Mouse (Mus musculus) kidney, embryonic 15.5 days (tissue): Measurements from ENCODE around the gene Ppm1b. TPM values are rescaled to one million over a fixed set of nuclear protein-coding genes. Genes with fewer than 3 reads are reported as not detected.

Source experiments
- ATAC-seq: fragments of 200-750 bp; cut with Nextera tagmentation; replicated peaks from 2 replicates; pipeline ENCODE4 v1.8.0; 2017; ENCODE audit warnings: moderate TSS enrichment; ENCODE audit not compliant: low FRiP score
- H3K27ac ChIP-seq: fragments of 300-500 bp; sonication (generic); 2 replicates; pipeline ENCODE4 v1.5.1; 2015; ENCODE audit warnings: mild to moderate bottlenecking, inconsistent platforms
- H3K27me3 ChIP-seq: fragments of 300-500 bp; sonication (generic); 2 replicates; pipeline ENCODE4 v1.6.1; 2015; ENCODE audit warnings: inconsistent platforms
- H3K36me3 ChIP-seq: fragments of 300-500 bp; sonication (generic); 2 replicates; pipeline ENCODE4 v1.6.1; 2015; ENCODE audit warnings: inconsistent platforms
- H3K4me1 ChIP-seq: fragments of 300-500 bp; sonication (generic); 2 replicates; pipeline ENCODE4 v1.6.1; 2015; ENCODE audit warnings: inconsistent platforms
- H3K4me2 ChIP-seq: fragments of 300-500 bp; sonication (generic); 2 replicates; pipeline ENCODE4 v1.6.1; 2015; ENCODE audit warnings: moderate library complexity, mild to moderate bottlenecking, inconsistent platforms
- H3K4me3 ChIP-seq: fragments of 300-500 bp; sonication (generic); replicated peaks from 2 replicates; pipeline ENCODE4 v1.5.1; 2015; ENCODE audit warnings: mild to moderate bottlenecking, inconsistent platforms
- H3K9ac ChIP-seq: fragments of 300-500 bp; sonication (generic); 2 replicates; pipeline ENCODE4 v1.6.1; 2015; ENCODE audit warnings: mild to moderate bottlenecking, inconsistent platforms
- H3K9me3 ChIP-seq: fragments of 300-500 bp; sonication (generic); replicated peaks from 2 replicates; pipeline ENCODE4 v1.6.1; 2016; ENCODE audit warnings: inconsistent platforms
- WGBS: fragments of 180-500 bp; shearing (Covaris S2); methylation state at CpG from one replicate; pipeline ENCODE4 v1.1.7; 2015; ENCODE audit warnings: mixed read lengths; 5-methylcytosine and 5-hydroxymethylcytosine counted together
- polyA plus RNA-seq: library from polyadenylated mRNA; unstranded; fragments of >200 nt; fragmentation: Nextera tagmentation; extraction: Ambion mirVana; gene quantifications from 2 replicates; pipeline ENCODE4 v1.2.1, GENCODE M21; 2015

Gene Ppm1b
- polyA plus RNA-seq, 1 experiment from 2014 or later = 73.4 TPM

- Histone ChIP-seq H3K9me3 (no peaks in the 10 kb centered on the region), H3K4me1 (peaks cover 11% of the 10 kb centered on the region), H3K4me3 (no peak overlapping the region), H3K27ac (peak overlapping the region; percentile 41; the same call in 1 of the 2 replicates), H3K36me3 (no peaks in the 10 kb centered on the region), H3K27me3 (no peaks in the 10 kb centered on the region), H3K9ac (no peak overlapping the region), H3K4me2 (no peak overlapping the region)
- no peak for ATAC-seq
- 87% methylated on average over 6 of the region's 6 CpGs for WGBS
Observed at GRCm38 (mm10) chr17:85026436-85026835, 69.9 kb downstream of the Ppm1b start.

- H3K36me3 ChIP-seq = no peaks in the 10 kb centered on the region
- peak; percentile 49 for ATAC-seq
- peaks cover 11% of the 10 kb centered on the region for H3K4me1 ChIP-seq
- H3K9me3 ChIP-seq = no peaks in the 10 kb centered on the region
- 0 out of 2 replicates have a peak overlapping the region, but pooled peaks have one; percentile 41 for H3K27ac ChIP-seq
- no peak overlapping the region for H3K4me2 ChIP-seq
- 77% methylated on average over 3 of the region's 3 CpGs for WGBS
- H3K9ac ChIP-seq = no peak overlapping the region
- H3K4me3 ChIP-seq = no peak overlapping the region
- no peaks in the 10 kb centered on the region for H3K27me3 ChIP-seq
Observed at GRCm38 (mm10) chr17:85027247-85027646, 70.7 kb downstream of the Ppm1b start.

- no peak within 1 kb of the TSS for H3K4me3 ChIP-seq
- H3K27ac ChIP-seq = 0 out of 2 replicates have a peak within 1 kb of the TSS, but pooled peaks have one; percentile 41
- H3K4me1 ChIP-seq = peaks cover 11% of the 10 kb centered on the region
- WGBS = 89% methylated on average over 20 of the region's 20 CpGs
- H3K36me3 ChIP-seq = no peaks in the 10 kb centered on the region
- H3K9ac ChIP-seq = no peak within 1 kb of the TSS
- no peak for ATAC-seq
- H3K9me3 ChIP-seq = no peaks in the 10 kb centered on the region
- H3K27me3 ChIP-seq = no peaks in the 10 kb centered on the region
- no peak within 1 kb of the TSS for H3K4me2 ChIP-seq
Observed at GRCm38 (mm10) chr17:85028093-85028739, 71.7 kb downstream of the Ppm1b start, which contains the start of gene Slc3a1. Gene Slc3a1, plus strand, starts transcription at chr17:85028376.

GRCm38 (mm10) chr17:85028797-85029196 is 72.3 kb downstream of the Ppm1b start:
- H3K27me3 ChIP-seq = no peaks in the 10 kb centered on the region
- no peak overlapping the region for H3K27ac ChIP-seq
- 93% methylated on average over 10 of the region's 10 CpGs for WGBS
- H3K9me3 ChIP-seq = no peaks in the 10 kb centered on the region
- peaks cover 9% of the 10 kb centered on the region for H3K4me1 ChIP-seq
- H3K4me2 ChIP-seq = no peak overlapping the region
- H3K9ac ChIP-seq = no peak overlapping the region
- H3K4me3 ChIP-seq = no peak overlapping the region
- ATAC-seq = no peak
- H3K36me3 ChIP-seq = no peaks in the 10 kb centered on the region

GRCm38 (mm10) chr17:85030651-85031050 is 74.1 kb downstream of the Ppm1b start:
- WGBS = 69% methylated on average over 5 of the region's 5 CpGs
- Histone ChIP-seq H3K9me3 (no peaks in the 10 kb centered on the region), H3K27ac (no peak overlapping the region), H3K27me3 (no peaks in the 10 kb centered on the region), H3K4me3 (no peak overlapping the region), H3K4me1 (peaks cover 3% of the 10 kb centered on the region), H3K9ac (no peak overlapping the region), H3K4me2 (no peak overlapping the region), H3K36me3 (no peaks in the 10 kb centered on the region)
- no peak for ATAC-seq

- Histone ChIP-seq H3K4me1 (no peaks in the 10 kb centered on the region), H3K4me3 (no peak overlapping the region), H3K9me3 (no peaks in the 10 kb centered on the region), H3K9ac (no peak overlapping the region), H3K36me3 (no peaks in the 10 kb centered on the region), H3K27ac (no peak overlapping the region), H3K4me2 (no peak overlapping the region), H3K27me3 (no peaks in the 10 kb centered on the region)
- ATAC-seq = no peak
- 91% methylated on average over 3 of the region's 3 CpGs for WGBS
Observed at GRCm38 (mm10) chr17:85033087-85033486, 76.5 kb downstream of the Ppm1b start.

GRCm38 (mm10) chr17:85034068-85034467 is 77.5 kb downstream of the Ppm1b start:
- 66% methylated on average over 11 of the region's 11 CpGs for WGBS
- Histone ChIP-seq H3K27me3 (no peaks in the 10 kb centered on the region), H3K4me2 (no peak overlapping the region), H3K9ac (no peak overlapping the region), H3K4me3 (no peak overlapping the region), H3K4me1 (no peaks in the 10 kb centered on the region), H3K36me3 (no peaks in the 10 kb centered on the region), H3K9me3 (no peaks in the 10 kb centered on the region), H3K27ac (no peak overlapping the region)
- ATAC-seq = no peak

GRCm38 (mm10) chr17:85037855-85038254 is 81.3 kb downstream of the Ppm1b start:
- Histone ChIP-seq H3K4me2 (no peak overlapping the region), H3K4me3 (no peak overlapping the region), H3K9ac (no peak overlapping the region), H3K27me3 (no peaks in the 10 kb centered on the region), H3K27ac (no peak overlapping the region), H3K9me3 (no peaks in the 10 kb centered on the region), H3K36me3 (no peaks in the 10 kb centered on the region), H3K4me1 (peaks cover 16% of the 10 kb centered on the region)
- WGBS = 81% methylated on average over 5 of the region's 5 CpGs
- no peak for ATAC-seq

GRCm38 (mm10) chr17:85038311-85038710 is 81.8 kb downstream of the Ppm1b start:
- peaks cover 20% of the 10 kb centered on the region for H3K4me1 ChIP-seq
- no peak overlapping the region for H3K4me3 ChIP-seq
- H3K4me2 ChIP-seq = no peak overlapping the region
- H3K9ac ChIP-seq = no peak overlapping the region
- H3K27ac ChIP-seq = no peak overlapping the region
- H3K27me3 ChIP-seq = no peaks in the 10 kb centered on the region
- no peak for ATAC-seq
- 89% methylated on average over 4 of the region's 4 CpGs for WGBS
- no peaks in the 10 kb centered on the region for H3K9me3 ChIP-seq
- no peaks in the 10 kb centered on the region for H3K36me3 ChIP-seq

- no peaks in the 10 kb centered on the region for H3K36me3 ChIP-seq
- no peaks in the 10 kb centered on the region for H3K9me3 ChIP-seq
- H3K4me2 ChIP-seq = no peak overlapping the region
- H3K27ac ChIP-seq = no peak overlapping the region
- 87% methylated on average over 5 of the region's 5 CpGs for WGBS
- H3K27me3 ChIP-seq = no peaks in the 10 kb centered on the region
- no peak overlapping the region for H3K9ac ChIP-seq
- no peak overlapping the region for H3K4me3 ChIP-seq
- no peak for ATAC-seq
- peaks cover 20% of the 10 kb centered on the region for H3K4me1 ChIP-seq
Observed at GRCm38 (mm10) chr17:85038761-85039160, 82.2 kb downstream of the Ppm1b start.

GRCm38 (mm10) chr17:85040913-85041312 is 84.4 kb downstream of the Ppm1b start:
- Histone ChIP-seq H3K4me2 (no peak overlapping the region), H3K27ac (peak overlapping the region; percentile 82), H3K9me3 (no peaks in the 10 kb centered on the region), H3K27me3 (no peaks in the 10 kb centered on the region), H3K4me1 (peaks cover 20% of the 10 kb centered on the region), H3K36me3 (no peaks in the 10 kb centered on the region), H3K9ac (no peak overlapping the region), H3K4me3 (no peak overlapping the region)
- ATAC-seq = peak; percentile 65
- WGBS = 67% methylated on average over 7 of the region's 7 CpGs

- ATAC-seq = no peak
- Histone ChIP-seq H3K4me2 (no peak overlapping the region), H3K27me3 (no peaks in the 10 kb centered on the region), H3K36me3 (no peaks in the 10 kb centered on the region), H3K27ac (peak overlapping the region; percentile 82), H3K4me1 (peaks cover 20% of the 10 kb centered on the region), H3K9ac (no peak overlapping the region), H3K4me3 (no peak overlapping the region), H3K9me3 (no peaks in the 10 kb centered on the region)
- WGBS = 57% methylated on average over 6 of the region's 6 CpGs
Observed at GRCm38 (mm10) chr17:85042419-85042818, 85.9 kb downstream of the Ppm1b start.

GRCm38 (mm10) chr17:85043404-85043816 is 86.9 kb downstream of the Ppm1b start:
- peak; percentile 50 for ATAC-seq
- Histone ChIP-seq H3K27ac (peak overlapping the region; percentile 82), H3K27me3 (no peaks in the 10 kb centered on the region)

More at GRCm38 (mm10) chr17:85043404-85043816, 86.9 kb downstream of the Ppm1b start:
- Histone ChIP-seq H3K4me1 (peaks cover 20% of the 10 kb centered on the region), H3K36me3 (no peaks in the 10 kb centered on the region), H3K4me2 (no peak overlapping the region), H3K9ac (no peak overlapping the region), H3K9me3 (no peaks in the 10 kb centered on the region), H3K4me3 (no peak overlapping the region)
- 62% methylated on average over 6 of the region's 6 CpGs for WGBS
